Mouse (Mus musculus) ES-Bruce4 (cell line): ENCODE data around the gene Tbc1d30. TPM values are rescaled to one million over a fixed set of nuclear protein-coding genes. Genes with fewer than 3 reads are reported as not detected.

Experiments used
- H3K27ac ChIP-seq: 2 replicates; pipeline ENCODE4 v1.5.1; 2012; ENCODE audit warnings: low read length, inconsistent platforms; ENCODE audit not compliant: insufficient read depth
- H3K27me3 ChIP-seq: 2 replicates; pipeline ENCODE4 v1.6.1; 2012; ENCODE audit warnings: mild to moderate bottlenecking, low read length, inconsistent platforms; ENCODE audit not compliant: control insufficient read depth, poor library complexity, insufficient read depth, severe bottlenecking
- H3K36me3 ChIP-seq: 2 replicates; pipeline ENCODE4 v1.6.1; 2012; ENCODE audit warnings: inconsistent platforms, mild to moderate bottlenecking, low read length, moderate library complexity; ENCODE audit not compliant: control insufficient read depth, poor library complexity, insufficient read depth, severe bottlenecking
- H3K4me1 ChIP-seq: one replicate; pipeline ENCODE4 v1.8.1; 2011; ENCODE audit warnings: low read length; ENCODE audit not compliant: control insufficient read depth, insufficient read depth
- H3K4me3 ChIP-seq: 2 replicates; pipeline ENCODE4 v1.5.1; 2011; ENCODE audit warnings: low read depth, mild to moderate bottlenecking, low read length
- H3K9ac ChIP-seq: 2 replicates; pipeline ENCODE4 v1.6.1; 2012; ENCODE audit warnings: low read depth, mild to moderate bottlenecking, inconsistent platforms; ENCODE audit not compliant: poor library complexity, severe bottlenecking
- H3K9me3 ChIP-seq: replicated peaks from 2 replicates; pipeline ENCODE4 v1.6.1; 2012; ENCODE audit warnings: mild to moderate bottlenecking, low read length, inconsistent platforms; ENCODE audit not compliant: control insufficient read depth, poor library complexity, insufficient read depth, severe bottlenecking
- CTCF ChIP-seq: IDR thresholded peaks from one replicate; pipeline ENCODE4 v1.8.1; 2011; ENCODE audit warnings: low read depth, low read length
- EP300 ChIP-seq: IDR thresholded peaks from 2 replicates; pipeline ENCODE4 v1.6.1; 2011; ENCODE audit warnings: low read depth, low read length; ENCODE audit not compliant: insufficient read depth
- POLR2A ChIP-seq: IDR thresholded peaks from one replicate; pipeline ENCODE4 v1.8.1; 2011; ENCODE audit warnings: low read length; ENCODE audit not compliant: insufficient read depth
- polyA plus RNA-seq: library from polyadenylated mRNA; stranded (reverse); fragments of >200 nt; gene quantifications from 2 replicates; pipeline ENCODE4 v1.2.4, GENCODE M21; 2011; ENCODE audit warnings: low read depth; ENCODE audit not compliant: missing spikeins, insufficient read depth, insufficient read length

Tbc1d30 gene
- polyA plus RNA-seq, 1 experiment: not detected

GRCm38 (mm10) chr10:121290682-121291078, 60.4 kb downstream of the Tbc1d30 start:
- TF ChIP-seq EP300 (no peak), POLR2A (no peak), CTCF (no peak)

DNA sequence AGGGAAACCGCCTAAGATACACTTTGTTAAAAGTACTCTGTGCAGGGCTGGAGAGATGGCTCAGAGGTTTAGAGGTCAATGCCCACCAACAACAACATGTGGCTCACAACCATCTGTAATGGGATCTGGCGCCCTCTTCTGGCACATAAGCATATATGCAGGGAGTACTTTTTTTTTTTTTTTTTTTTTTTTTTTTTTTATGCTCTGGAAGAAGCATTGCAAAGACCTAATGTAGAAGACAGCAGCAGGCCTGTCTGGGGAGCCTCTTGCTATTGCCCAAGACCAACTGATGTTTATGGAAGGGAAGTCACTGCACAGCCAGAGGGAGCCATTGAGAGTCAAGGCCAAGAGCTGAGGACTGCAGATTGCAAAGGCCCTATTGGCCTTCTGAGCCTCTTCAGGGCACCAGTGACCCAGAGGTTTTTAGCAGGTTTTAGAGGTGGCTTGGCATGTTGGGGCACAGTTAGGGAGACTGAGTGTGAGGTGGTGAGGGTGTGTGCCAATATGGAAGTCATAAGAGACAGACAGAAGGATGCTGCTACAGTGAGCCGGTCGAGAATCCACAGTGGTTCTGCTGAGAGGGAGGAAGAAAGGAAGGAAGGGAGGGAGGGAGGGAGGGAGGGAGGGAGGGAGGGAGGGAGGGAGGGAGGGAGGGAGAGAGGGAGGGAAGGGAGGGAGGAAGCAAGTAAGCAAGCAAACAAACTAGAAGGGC, 61.0 kb downstream of the Tbc1d30 start:
- no peaks in the 10 kb centered on the region for H3K9me3 ChIP-seq
- H3K9ac ChIP-seq: no peak overlapping the region
- no peaks in the 10 kb centered on the region for H3K4me1 ChIP-seq
- TF ChIP-seq EP300 (no peak), POLR2A (no peak), CTCF (no peak)
- H3K4me3 ChIP-seq: no peak overlapping the region
- no peak overlapping the region for H3K27ac ChIP-seq
- no peaks in the 10 kb centered on the region for H3K27me3 ChIP-seq
- H3K36me3 ChIP-seq: no peaks in the 10 kb centered on the region

More at GRCm38 (mm10) chr10:121290682-121291078, 60.4 kb downstream of the Tbc1d30 start:
- Histone ChIP-seq H3K4me3 (no peak overlapping the region), H3K27me3 (no peaks in the 10 kb centered on the region), H3K27ac (no peak overlapping the region), H3K9me3 (no peaks in the 10 kb centered on the region), H3K4me1 (no peaks in the 10 kb centered on the region), H3K36me3 (no peaks in the 10 kb centered on the region), H3K9ac (no peak overlapping the region)

DNA sequence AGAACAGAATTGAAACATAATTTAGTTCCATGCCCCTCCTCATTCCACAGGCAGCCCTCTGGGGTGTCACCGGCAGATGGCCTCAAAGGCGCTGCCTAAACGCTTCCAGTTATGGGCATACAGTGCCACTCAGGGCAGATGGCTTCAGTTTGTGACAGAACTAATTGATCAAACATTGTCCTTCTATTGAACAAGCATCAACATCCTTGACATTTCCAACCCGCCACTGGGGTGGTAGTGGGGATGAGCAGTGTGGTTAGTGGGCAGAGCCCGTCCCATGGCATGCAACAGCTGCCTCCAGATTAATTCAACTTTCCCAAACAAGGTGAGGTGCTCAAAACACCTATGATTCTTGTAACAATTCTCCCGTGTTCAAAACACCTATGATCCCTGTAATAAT, 68.2 kb downstream of the Tbc1d30 start:
- no peak for TF ChIP-seq EP300
- TF ChIP-seq CTCF: no peak
- TF ChIP-seq POLR2A: no peak
- Histone ChIP-seq H3K9ac (no peak overlapping the region), H3K9me3 (no peaks in the 10 kb centered on the region; the same call in 1 of the 2 replicates), H3K4me1 (no peaks in the 10 kb centered on the region), H3K4me3 (no peak overlapping the region), H3K36me3 (no peaks in the 10 kb centered on the region), H3K27ac (no peak overlapping the region), H3K27me3 (no peaks in the 10 kb centered on the region)

GRCm38 (mm10) chr10:121282436-121282835, 68.6 kb downstream of the Tbc1d30 start:
- Histone ChIP-seq H3K27ac (no peak overlapping the region), H3K4me3 (no peak overlapping the region), H3K36me3 (no peaks in the 10 kb centered on the region), H3K9ac (no peak overlapping the region), H3K27me3 (no peaks in the 10 kb centered on the region), H3K4me1 (no peaks in the 10 kb centered on the region), H3K9me3 (no peaks in the 10 kb centered on the region; the same call in 1 of the 2 replicates)
- TF ChIP-seq CTCF: no peak
- no peak for TF ChIP-seq POLR2A
- TF ChIP-seq EP300: no peak

GRCm38 (mm10) chr10:121280943-121281342, 70.1 kb downstream of the Tbc1d30 start:
- TF ChIP-seq CTCF: no peak
- no peak for TF ChIP-seq EP300
- no peak for TF ChIP-seq POLR2A
- no peaks in the 10 kb centered on the region; the same call in 1 of the 2 replicates for H3K9me3 ChIP-seq
- H3K36me3 ChIP-seq: no peaks in the 10 kb centered on the region
- no peak overlapping the region for H3K9ac ChIP-seq
- no peaks in the 10 kb centered on the region for H3K27me3 ChIP-seq
- H3K4me3 ChIP-seq: no peak overlapping the region
- no peak overlapping the region for H3K27ac ChIP-seq
- H3K4me1 ChIP-seq: peaks cover 2% of the 10 kb centered on the region

GRCm38 (mm10) chr10:121277022-121277471, 74.0 kb downstream of the Tbc1d30 start:
- H3K36me3 ChIP-seq: no peaks in the 10 kb centered on the region
- TF ChIP-seq POLR2A: no peak
- no peak for TF ChIP-seq CTCF
- TF ChIP-seq EP300: no peak
- H3K9ac ChIP-seq: no peak overlapping the region
- no peaks in the 10 kb centered on the region for H3K27me3 ChIP-seq
- H3K4me1 ChIP-seq: peaks cover 2% of the 10 kb centered on the region
- no peak overlapping the region for H3K4me3 ChIP-seq
- no peaks in the 10 kb centered on the region; the same call in 1 of the 2 replicates for H3K9me3 ChIP-seq
- no peak overlapping the region for H3K27ac ChIP-seq
